Mouse (Mus musculus): ENCODE results near the gene D11Wsu47e.

D11Wsu47e gene

DNA sequence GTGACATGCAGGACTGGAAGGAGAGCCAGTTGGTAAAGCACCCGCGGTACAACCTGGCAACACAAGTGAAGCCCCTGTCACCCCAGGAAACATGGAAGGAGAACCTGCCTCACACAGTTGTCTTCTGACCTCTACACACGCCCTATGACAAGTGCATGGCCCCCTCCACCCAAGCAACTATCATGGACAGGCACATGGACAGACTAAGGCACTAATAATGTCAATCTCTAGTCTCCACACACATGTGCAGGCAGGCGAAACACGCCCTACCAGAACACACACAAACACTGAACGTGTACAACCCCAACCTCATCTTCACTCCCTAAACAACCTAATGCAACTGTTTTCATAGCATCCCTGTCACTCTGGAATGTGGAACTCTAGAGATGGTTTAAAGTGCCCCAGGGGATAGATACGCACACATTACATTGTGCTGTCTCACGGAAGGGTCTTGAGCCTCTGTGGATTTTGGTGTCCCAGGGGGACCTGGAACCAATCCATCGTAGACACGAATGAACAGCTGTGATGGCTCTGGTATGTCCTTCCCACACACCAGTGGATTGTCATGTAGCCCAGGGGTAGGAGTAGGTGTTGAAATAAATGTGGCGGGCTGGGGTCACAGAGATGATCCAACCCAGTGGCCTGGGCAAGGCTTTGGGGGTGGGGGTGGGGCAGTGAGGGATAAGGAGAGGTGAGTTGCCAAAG, 52.8 kb downstream of the D11Wsu47e start:
- DNase-seq (ENCODE audit: low spot score) = no peak

DNA sequence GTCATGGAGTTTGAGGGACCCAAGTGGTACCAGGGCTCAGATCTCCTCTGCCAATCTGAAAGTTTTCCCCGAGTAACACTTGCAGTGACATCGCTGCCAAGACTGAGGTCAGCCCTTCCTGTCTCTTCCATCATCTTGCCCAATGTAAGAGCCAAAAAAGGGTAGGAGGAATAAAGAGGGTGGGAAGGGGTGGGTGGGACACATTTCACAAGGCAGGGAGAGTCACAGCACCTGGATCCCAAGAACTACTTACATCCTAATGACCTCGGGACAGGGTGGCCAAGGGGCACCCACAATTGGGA, 53.3 kb downstream of the D11Wsu47e start:
- no peak for DNase-seq (ENCODE audit: low spot score)

DNA sequence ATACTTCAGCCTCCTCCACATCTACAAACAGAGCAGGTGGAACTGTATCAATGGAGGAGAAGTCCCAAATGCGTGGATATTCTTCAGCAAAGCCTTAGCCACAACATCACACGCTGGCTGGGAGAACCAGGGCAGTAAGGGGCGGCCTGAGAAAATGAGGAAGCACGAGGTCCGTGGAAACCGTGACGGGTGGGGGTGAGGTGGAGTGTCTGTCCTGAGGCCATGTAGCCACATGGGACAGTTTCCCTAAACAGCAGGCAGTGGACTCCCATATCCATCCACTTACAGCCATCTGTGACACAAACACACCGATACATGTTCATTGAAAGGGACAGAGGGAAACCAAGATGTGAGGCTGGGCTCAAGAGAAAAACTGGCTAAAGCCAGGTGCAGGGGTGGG, 53.7 kb downstream of the D11Wsu47e start:
- DNase-seq (ENCODE audit: low spot score) = no peak

DNA sequence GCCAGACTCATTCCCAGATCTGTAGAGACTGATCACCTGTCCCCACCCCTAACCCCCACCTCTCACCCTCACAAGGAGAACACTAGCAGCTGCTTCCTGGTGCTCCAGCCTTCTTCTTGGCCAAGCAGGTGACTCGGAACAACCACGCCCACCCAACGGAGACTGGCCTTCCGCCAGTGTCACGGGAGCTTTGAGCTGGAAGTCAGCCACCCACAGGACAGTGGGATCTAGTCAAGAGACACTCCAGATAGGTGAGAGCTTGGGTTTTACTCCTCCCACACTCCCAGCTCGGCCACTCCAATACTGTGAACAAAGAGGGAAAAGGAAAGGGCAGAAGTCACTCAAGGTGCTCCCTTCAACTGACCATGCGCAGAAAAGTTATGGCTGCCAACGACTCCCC, 55.0 kb downstream of the D11Wsu47e start:
- DNase-seq (ENCODE audit: low spot score) = no peak

DNA sequence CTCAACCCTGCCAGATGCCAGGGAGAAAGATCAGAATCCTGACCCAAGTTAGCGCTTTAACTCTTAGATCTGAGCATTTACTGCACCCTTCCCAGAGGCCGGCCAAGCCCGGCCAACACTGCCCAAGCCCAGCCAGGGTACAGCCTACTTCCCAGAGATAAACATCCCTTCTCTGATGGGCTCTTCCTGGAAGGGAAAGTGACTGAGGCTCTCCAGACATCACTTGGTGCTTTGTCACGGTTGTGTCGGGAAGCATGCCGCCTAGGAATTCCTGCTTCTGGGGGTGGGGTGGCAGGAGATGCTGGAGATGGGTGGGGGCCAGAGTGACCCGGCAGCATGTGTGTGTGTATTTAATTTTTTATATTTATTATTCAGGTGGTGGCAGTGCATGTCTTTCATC, 55.9 kb downstream of the D11Wsu47e start:
- DNase-seq (ENCODE audit: low spot score) = no peak

DNA sequence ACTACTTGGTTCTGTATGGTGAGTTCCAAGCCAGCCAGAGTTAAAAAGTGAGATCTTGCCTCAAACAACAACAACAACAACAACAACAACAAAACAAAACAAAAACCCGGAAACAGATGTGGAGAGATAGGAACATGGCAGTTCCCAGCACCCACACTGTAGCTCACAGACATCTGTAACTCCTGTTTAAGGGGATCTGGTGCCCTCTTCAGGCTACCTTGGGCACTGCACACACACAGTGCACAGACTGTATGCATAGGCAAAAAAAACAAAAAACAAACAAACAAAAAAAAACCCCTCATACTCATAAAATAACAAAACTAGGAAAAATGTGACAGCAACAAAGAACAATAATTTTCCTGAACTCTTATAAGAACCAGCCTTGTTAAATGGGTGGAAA, 58.8 kb downstream of the D11Wsu47e start:
- DNase-seq (ENCODE audit: low spot score) = no peak

Measured in urinary bladder, postnatal 25 days (tissue).